Mouse (Mus musculus) hindbrain, embryonic 13.5 days (tissue): ENCODE results near the gene Lgr6. TPM values are rescaled to one million over a fixed set of nuclear protein-coding genes. Genes with fewer than 3 reads are reported as not detected.
A peak's percentile ranks its signal among the peaks of the same experiment; 100 is the strongest.

Experiments used
- ATAC-seq: fragments of 200-750 bp; cut with Nextera tagmentation; 2 replicates; pipeline ENCODE4 v1.8.0; 2017; ENCODE audit warnings: moderate TSS enrichment; ENCODE audit not compliant: low FRiP score
- H3K27ac ChIP-seq: fragments of 300-500 bp; sonication (generic); 2 replicates; pipeline ENCODE4 v1.5.1; 2015; ENCODE audit warnings: inconsistent platforms, mild to moderate bottlenecking, moderate library complexity
- H3K27me3 ChIP-seq: fragments of 300-500 bp; sonication (generic); 2 replicates; pipeline ENCODE4 v1.6.1; 2015; ENCODE audit warnings: mild to moderate bottlenecking, inconsistent platforms
- H3K36me3 ChIP-seq: fragments of 300-500 bp; sonication (generic); 2 replicates; pipeline ENCODE4 v1.6.1; 2015; ENCODE audit warnings: mild to moderate bottlenecking, inconsistent platforms
- H3K4me1 ChIP-seq: fragments of 300-500 bp; sonication (generic); replicated peaks from 2 replicates; pipeline ENCODE4 v1.6.1; 2015; ENCODE audit warnings: inconsistent platforms
- H3K4me2 ChIP-seq: fragments of 300-500 bp; sonication (generic); 2 replicates; pipeline ENCODE4 v1.6.1; 2015; ENCODE audit warnings: inconsistent platforms, mild to moderate bottlenecking, moderate library complexity
- H3K4me3 ChIP-seq: fragments of 300-500 bp; sonication (generic); 2 replicates; pipeline ENCODE4 v1.5.1; 2015; ENCODE audit warnings: mild to moderate bottlenecking, inconsistent platforms
- H3K9ac ChIP-seq: fragments of 300-500 bp; sonication (generic); 2 replicates; pipeline ENCODE4 v1.6.1; 2015; ENCODE audit warnings: mild to moderate bottlenecking, inconsistent platforms
- H3K9me3 ChIP-seq: fragments of 300-500 bp; sonication (generic); 2 replicates; pipeline ENCODE4 v1.6.1; 2016; ENCODE audit warnings: inconsistent platforms
- WGBS: fragments of 180-500 bp; shearing (Covaris S2); methylation state at CpG from one replicate; pipeline ENCODE4 v1.1.7; 2015; 5-methylcytosine and 5-hydroxymethylcytosine counted together
- polyA plus RNA-seq: library from polyadenylated mRNA; unstranded; fragments of >200 nt; fragmentation: Nextera tagmentation; extraction: Ambion mirVana; gene quantifications from 2 replicates; pipeline ENCODE4 v1.2.1, GENCODE M21; 2015

The Lgr6 gene
- polyA plus RNA-seq, 1 experiment from 2014 or later = 0.92 TPM

- Histone ChIP-seq H3K4me3 (no peak overlapping the region), H3K4me1 (peaks cover 9% of the 10 kb centered on the region; the same call in 1 of the 2 replicates)
These were observed 15.4 kb downstream of the Lgr6 start for GRCm38 (mm10) chr1:135089626-135090025.

GRCm38 (mm10) chr1:135087414-135087813 is 17.7 kb downstream of the Lgr6 start:
- peaks cover 9% of the 10 kb centered on the region; the same call in 1 of the 2 replicates for H3K4me1 ChIP-seq
- peaks cover 39% of the 10 kb centered on the region for H3K27me3 ChIP-seq
- no peaks in the 10 kb centered on the region for H3K36me3 ChIP-seq
- no peak overlapping the region for H3K4me2 ChIP-seq
- H3K27ac ChIP-seq = no peak overlapping the region
- H3K9ac ChIP-seq = no peak overlapping the region
- no peak overlapping the region for H3K4me3 ChIP-seq
- 58% methylated on average over 1 of the region's 1 CpGs for WGBS
- H3K9me3 ChIP-seq = no peaks in the 10 kb centered on the region
- no peak for ATAC-seq

More at GRCm38 (mm10) chr1:135089626-135090025, 15.4 kb downstream of the Lgr6 start:
- peaks cover 31% of the 10 kb centered on the region for H3K27me3 ChIP-seq
- 80% methylated on average over 10 of the region's 10 CpGs for WGBS
- H3K27ac ChIP-seq = no peak overlapping the region
- H3K4me2 ChIP-seq = no peak overlapping the region
- no peak for ATAC-seq
- no peaks in the 10 kb centered on the region for H3K9me3 ChIP-seq
- H3K36me3 ChIP-seq = no peaks in the 10 kb centered on the region
- no peak overlapping the region for H3K9ac ChIP-seq

GRCm38 (mm10) chr1:135086015-135086414 is 19.1 kb downstream of the Lgr6 start:
- Histone ChIP-seq H3K36me3 (no peaks in the 10 kb centered on the region), H3K9me3 (no peaks in the 10 kb centered on the region), H3K9ac (no peak overlapping the region), H3K4me2 (no peak overlapping the region), H3K27me3 (peaks cover 39% of the 10 kb centered on the region), H3K4me1 (peaks cover 9% of the 10 kb centered on the region; the same call in 1 of the 2 replicates), H3K4me3 (no peak overlapping the region), H3K27ac (no peak overlapping the region)
- WGBS = 43% methylated on average over 7 of the region's 7 CpGs
- ATAC-seq = no peak

GRCm38 (mm10) chr1:135085296-135085871 is 19.7 kb downstream of the Lgr6 start:
- H3K4me2 ChIP-seq = peak overlapping the region; percentile 33; the same call in 1 of the 2 replicates
- no peaks in the 10 kb centered on the region for H3K36me3 ChIP-seq
- H3K27ac ChIP-seq = no peak overlapping the region
- no peak overlapping the region; the same call in 1 of the 2 replicates for H3K4me3 ChIP-seq
- H3K27me3 ChIP-seq = peaks cover 39% of the 10 kb centered on the region
- no peaks in the 10 kb centered on the region for H3K9me3 ChIP-seq
- no peak for ATAC-seq
- peaks cover 9% of the 10 kb centered on the region; the same call in 1 of the 2 replicates for H3K4me1 ChIP-seq
- H3K9ac ChIP-seq = no peak overlapping the region
- WGBS = 17% methylated on average over 28 of the region's 28 CpGs

GRCm38 (mm10) chr1:135083465-135083864 is 21.6 kb downstream of the Lgr6 start:
- Histone ChIP-seq H3K9me3 (no peaks in the 10 kb centered on the region), H3K4me3 (no peak overlapping the region), H3K27ac (no peak overlapping the region), H3K4me1 (peaks cover 9% of the 10 kb centered on the region; the same call in 1 of the 2 replicates), H3K4me2 (no peak overlapping the region), H3K27me3 (peaks cover 36% of the 10 kb centered on the region), H3K36me3 (no peaks in the 10 kb centered on the region), H3K9ac (no peak overlapping the region)
- WGBS = 69% methylated on average over 9 of the region's 9 CpGs
- ATAC-seq = no peak

- Histone ChIP-seq H3K4me2 (no peak overlapping the region), H3K27ac (no peak overlapping the region), H3K9me3 (no peaks in the 10 kb centered on the region), H3K27me3 (peaks cover 32% of the 10 kb centered on the region), H3K4me1 (peaks cover 15% of the 10 kb centered on the region; the same call in 1 of the 2 replicates), H3K9ac (no peak overlapping the region), H3K36me3 (no peaks in the 10 kb centered on the region), H3K4me3 (no peak overlapping the region)
- ATAC-seq = no peak
- WGBS = 86% methylated on average over 3 of the region's 3 CpGs
These were observed 22.8 kb downstream of the Lgr6 start for GRCm38 (mm10) chr1:135082267-135082666.

GRCm38 (mm10) chr1:135079021-135079420 is 26.1 kb downstream of the Lgr6 start:
- no peak overlapping the region for H3K27ac ChIP-seq
- no peaks in the 10 kb centered on the region for H3K9me3 ChIP-seq
- H3K27me3 ChIP-seq = peaks cover 3% of the 10 kb centered on the region
- ATAC-seq = no peak
- H3K4me1 ChIP-seq = peaks cover 7% of the 10 kb centered on the region; the same call in 1 of the 2 replicates
- H3K4me3 ChIP-seq = no peak overlapping the region
- H3K9ac ChIP-seq = no peak overlapping the region
- WGBS = 39% methylated on average over 2 of the region's 2 CpGs
- no peak overlapping the region for H3K4me2 ChIP-seq
- no peaks in the 10 kb centered on the region for H3K36me3 ChIP-seq

GRCm38 (mm10) chr1:135076470-135076869 is 28.6 kb downstream of the Lgr6 start:
- Histone ChIP-seq H3K36me3 (no peaks in the 10 kb centered on the region), H3K27me3 (no peaks in the 10 kb centered on the region), H3K4me2 (no peak overlapping the region), H3K9ac (no peak overlapping the region), H3K9me3 (no peaks in the 10 kb centered on the region), H3K4me3 (no peak overlapping the region), H3K27ac (no peak overlapping the region), H3K4me1 (peaks cover 7% of the 10 kb centered on the region; the same call in 1 of the 2 replicates)
- no peak for ATAC-seq
- 60% methylated on average over 5 of the region's 5 CpGs for WGBS

GRCm38 (mm10) chr1:135075270-135075669 is 29.8 kb downstream of the Lgr6 start:
- H3K36me3 ChIP-seq = no peaks in the 10 kb centered on the region
- 100% methylated on average over 1 of the region's 1 CpGs for WGBS
- H3K4me1 ChIP-seq = peaks cover 7% of the 10 kb centered on the region; the same call in 1 of the 2 replicates
- no peaks in the 10 kb centered on the region for H3K9me3 ChIP-seq
- no peak overlapping the region for H3K27ac ChIP-seq
- ATAC-seq = no peak
- H3K9ac ChIP-seq = no peak overlapping the region
- no peaks in the 10 kb centered on the region for H3K27me3 ChIP-seq
- H3K4me2 ChIP-seq = no peak overlapping the region
- H3K4me3 ChIP-seq = no peak overlapping the region

GRCm38 (mm10) chr1:135072643-135073042 is 32.4 kb downstream of the Lgr6 start:
- Histone ChIP-seq H3K4me1 (peaks cover 4% of the 10 kb centered on the region; the same call in 1 of the 2 replicates), H3K27ac (no peak overlapping the region), H3K4me3 (no peak overlapping the region), H3K9ac (no peak overlapping the region), H3K27me3 (no peaks in the 10 kb centered on the region), H3K9me3 (no peaks in the 10 kb centered on the region), H3K36me3 (no peaks in the 10 kb centered on the region), H3K4me2 (no peak overlapping the region)
- ATAC-seq = no peak
- 66% methylated on average over 5 of the region's 5 CpGs for WGBS

GRCm38 (mm10) chr1:135069841-135070240 is 35.2 kb downstream of the Lgr6 start:
- Histone ChIP-seq H3K9ac (no peak overlapping the region), H3K27ac (no peak overlapping the region), H3K9me3 (no peaks in the 10 kb centered on the region), H3K4me3 (no peak overlapping the region), H3K36me3 (no peaks in the 10 kb centered on the region), H3K4me1 (no peaks in the 10 kb centered on the region), H3K27me3 (no peaks in the 10 kb centered on the region), H3K4me2 (no peak overlapping the region)
- ATAC-seq = no peak
- 52% methylated on average over 8 of the region's 8 CpGs for WGBS

GRCm38 (mm10) chr1:135064525-135064924 is 40.6 kb downstream of the Lgr6 start:
- Histone ChIP-seq H3K4me1 (no peaks in the 10 kb centered on the region), H3K27me3 (no peaks in the 10 kb centered on the region), H3K4me3 (no peak overlapping the region), H3K27ac (no peak overlapping the region), H3K4me2 (no peak overlapping the region), H3K9me3 (no peaks in the 10 kb centered on the region; the same call in 1 of the 2 replicates), H3K9ac (no peak overlapping the region), H3K36me3 (no peaks in the 10 kb centered on the region)
- 95% methylated on average over 2 of the region's 2 CpGs for WGBS
- ATAC-seq = no peak

- no peak overlapping the region for H3K9ac ChIP-seq
- H3K36me3 ChIP-seq = no peaks in the 10 kb centered on the region
- no peak overlapping the region for H3K4me3 ChIP-seq
- H3K27ac ChIP-seq = no peak overlapping the region
- ATAC-seq = no peak
- H3K27me3 ChIP-seq = no peaks in the 10 kb centered on the region
- 73% methylated on average over 5 of the region's 5 CpGs for WGBS
- H3K4me2 ChIP-seq = no peak overlapping the region
- no peaks in the 10 kb centered on the region for H3K4me1 ChIP-seq
- H3K9me3 ChIP-seq = no peaks in the 10 kb centered on the region; the same call in 1 of the 2 replicates
These were observed 42.1 kb downstream of the Lgr6 start for GRCm38 (mm10) chr1:135062936-135063335.
